Mouse (Mus musculus): ENCODE results near the gene Ntm. TPM values are rescaled to one million over a fixed set of nuclear protein-coding genes. Genes with fewer than 3 reads are reported as not detected.

The Ntm gene
- polyA plus RNA-seq, 1 experiment from 2014 or later, result 14.1 TPM

DNA sequence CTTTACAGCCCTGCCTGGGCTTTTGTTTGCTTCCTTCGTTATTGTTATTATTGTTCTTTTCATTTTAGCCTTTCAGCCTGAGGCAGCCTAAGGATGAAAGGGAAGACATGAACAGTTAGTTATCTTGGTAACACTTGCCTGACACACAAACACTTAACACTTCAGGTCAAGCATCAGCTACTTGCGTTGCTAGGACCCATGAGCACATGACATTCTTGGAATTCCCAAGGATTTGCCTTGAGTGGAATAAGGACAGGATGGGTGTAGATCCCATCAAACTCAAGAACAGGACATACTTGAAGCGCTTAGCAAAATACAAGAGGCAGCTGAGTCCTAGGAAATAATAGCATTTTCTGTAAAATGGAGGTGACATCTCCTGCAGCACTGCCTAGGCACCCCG, 186.4 kb downstream of the Ntm start:
- 85% methylated on average over 4 of the region's 4 CpGs for WGBS
- Histone ChIP-seq H3K9me3 (ENCODE audit: control insufficient read depth, low read length) (no peaks in the 10 kb centered on the region), H3K4me3 (ENCODE audit: low read depth, low read length) (no peak overlapping the region), H3K27me3 (ENCODE audit: control insufficient read depth, insufficient read depth, low read length) (no peaks in the 10 kb centered on the region), H3K27ac (ENCODE audit: low read depth, low read length) (no peak overlapping the region), H3K4me2 (no peak overlapping the region), H3K9ac (ENCODE audit: low read length) (no peak overlapping the region), H3K4me1 (ENCODE audit: control insufficient read depth, insufficient read depth, low read length) (no peaks in the 10 kb centered on the region), H3K36me3 (ENCODE audit: control insufficient read depth, insufficient read depth, low read length) (no peaks in the 10 kb centered on the region)
- DNase-seq (ENCODE audit: low spot score, missing footprints), result no peak
- ATAC-seq (ENCODE audit: low FRiP score), result no peak

DNA sequence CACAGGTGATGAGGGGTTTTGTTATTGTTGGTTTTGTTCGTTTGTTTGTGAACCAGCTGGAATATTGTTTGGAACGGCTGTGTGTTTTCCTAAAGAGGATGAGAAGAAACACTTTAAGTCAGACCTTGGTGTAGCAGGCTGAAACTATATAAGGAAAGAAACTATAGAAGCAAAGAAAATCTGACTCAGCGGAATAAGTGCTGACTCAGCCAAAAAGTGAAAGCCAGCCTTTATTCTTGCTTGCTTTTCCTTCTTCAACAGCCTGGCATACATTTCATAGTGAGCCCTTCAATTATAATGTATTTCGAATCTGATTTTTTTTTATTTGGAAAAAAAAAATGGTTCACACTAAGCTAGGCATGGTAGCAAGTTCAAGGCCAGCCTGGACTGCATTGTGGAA, 186.9 kb downstream of the Ntm start:
- no peak overlapping the region for H3K27ac ChIP-seq (ENCODE audit: low read depth, low read length)
- no peak overlapping the region for H3K4me2 ChIP-seq
- no peaks in the 10 kb centered on the region for H3K9me3 ChIP-seq (ENCODE audit: control insufficient read depth, low read length)
- no peak overlapping the region for H3K9ac ChIP-seq (ENCODE audit: low read length)
- ATAC-seq (ENCODE audit: low FRiP score), result no peak
- H3K36me3 ChIP-seq (ENCODE audit: control insufficient read depth, insufficient read depth, low read length), result no peaks in the 10 kb centered on the region
- 88% methylated on average over 4 of the region's 4 CpGs for WGBS
- H3K4me3 ChIP-seq (ENCODE audit: low read depth, low read length), result no peak overlapping the region
- no peaks in the 10 kb centered on the region for H3K27me3 ChIP-seq (ENCODE audit: control insufficient read depth, insufficient read depth, low read length)
- DNase-seq (ENCODE audit: low spot score, missing footprints), result no peak
- H3K4me1 ChIP-seq (ENCODE audit: control insufficient read depth, insufficient read depth, low read length), result no peaks in the 10 kb centered on the region

DNA sequence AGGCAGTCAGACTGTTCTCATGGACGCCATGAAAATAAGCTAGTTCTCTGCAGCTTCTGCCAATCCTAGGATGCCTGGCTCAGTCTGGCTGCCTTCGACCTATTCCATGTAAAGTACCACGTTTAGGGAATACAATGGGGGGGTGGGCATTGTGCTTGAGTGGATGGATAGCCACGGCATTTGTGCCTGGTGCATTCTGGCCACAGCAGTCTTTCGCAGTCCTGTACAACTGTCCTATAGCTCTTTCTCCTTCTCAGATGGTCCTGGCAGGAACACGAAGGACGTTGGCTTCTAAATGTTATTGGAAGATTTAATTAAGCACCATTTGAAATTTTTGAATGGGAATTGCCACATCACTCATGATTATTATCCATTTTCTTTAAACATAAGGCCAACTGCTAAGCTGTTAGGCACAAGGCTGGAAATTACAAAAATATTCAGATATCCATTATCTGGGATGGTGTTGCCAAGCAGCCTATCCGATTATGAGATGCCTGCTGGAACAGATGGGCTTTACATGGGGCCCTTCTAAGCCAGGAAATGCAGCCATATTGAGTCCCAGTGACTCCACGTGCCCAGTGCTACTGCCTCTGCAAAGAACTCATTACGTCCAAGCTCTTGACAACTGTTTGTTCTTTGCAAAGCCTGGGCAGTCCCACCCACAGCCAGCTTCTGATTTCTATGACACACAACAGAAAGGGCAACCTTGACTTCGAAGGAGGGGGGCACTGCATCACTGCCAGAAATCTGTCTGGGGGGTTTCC, 190.1 kb downstream of the Ntm start:
- WGBS, result 70% methylated on average over 11 of the region's 11 CpGs
- no peaks in the 10 kb centered on the region for H3K36me3 ChIP-seq (ENCODE audit: control insufficient read depth, insufficient read depth, low read length)
- no peak overlapping the region for H3K9ac ChIP-seq (ENCODE audit: low read length)
- ATAC-seq (ENCODE audit: low FRiP score) (no peak), DNase-seq (ENCODE audit: low spot score, missing footprints) (no peak)
- H3K4me2 ChIP-seq, result no peak overlapping the region
- no peaks in the 10 kb centered on the region for H3K9me3 ChIP-seq (ENCODE audit: control insufficient read depth, low read length)
- no peak overlapping the region for H3K4me3 ChIP-seq (ENCODE audit: low read depth, low read length)
- H3K27ac ChIP-seq (ENCODE audit: low read depth, low read length), result no peak overlapping the region
- H3K27me3 ChIP-seq (ENCODE audit: control insufficient read depth, insufficient read depth, low read length), result no peaks in the 10 kb centered on the region
- H3K4me1 ChIP-seq (ENCODE audit: control insufficient read depth, insufficient read depth, low read length), result no peaks in the 10 kb centered on the region

DNA sequence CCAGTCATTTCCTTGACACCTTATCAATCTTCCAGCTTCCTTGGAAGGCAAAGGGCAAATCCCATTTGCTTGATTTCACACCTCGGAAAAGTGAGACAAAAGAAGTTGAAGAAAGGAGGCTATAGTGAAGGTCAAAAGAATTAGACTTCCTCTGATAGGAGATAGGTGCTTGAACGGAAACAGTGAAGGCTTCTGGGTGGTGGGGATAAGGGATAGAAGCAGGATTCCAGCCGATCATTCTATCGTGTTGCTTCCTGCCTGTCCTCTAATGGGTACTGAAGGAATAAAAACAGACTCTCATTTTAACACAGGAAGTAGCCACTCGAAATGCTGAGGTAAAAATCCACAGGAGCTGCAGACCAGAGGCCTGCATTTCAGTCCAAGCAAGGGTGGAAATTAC, 191.1 kb downstream of the Ntm start:
- WGBS, result 51% methylated on average over 5 of the region's 5 CpGs
- no peak overlapping the region for H3K27ac ChIP-seq (ENCODE audit: low read depth, low read length)

DNA sequence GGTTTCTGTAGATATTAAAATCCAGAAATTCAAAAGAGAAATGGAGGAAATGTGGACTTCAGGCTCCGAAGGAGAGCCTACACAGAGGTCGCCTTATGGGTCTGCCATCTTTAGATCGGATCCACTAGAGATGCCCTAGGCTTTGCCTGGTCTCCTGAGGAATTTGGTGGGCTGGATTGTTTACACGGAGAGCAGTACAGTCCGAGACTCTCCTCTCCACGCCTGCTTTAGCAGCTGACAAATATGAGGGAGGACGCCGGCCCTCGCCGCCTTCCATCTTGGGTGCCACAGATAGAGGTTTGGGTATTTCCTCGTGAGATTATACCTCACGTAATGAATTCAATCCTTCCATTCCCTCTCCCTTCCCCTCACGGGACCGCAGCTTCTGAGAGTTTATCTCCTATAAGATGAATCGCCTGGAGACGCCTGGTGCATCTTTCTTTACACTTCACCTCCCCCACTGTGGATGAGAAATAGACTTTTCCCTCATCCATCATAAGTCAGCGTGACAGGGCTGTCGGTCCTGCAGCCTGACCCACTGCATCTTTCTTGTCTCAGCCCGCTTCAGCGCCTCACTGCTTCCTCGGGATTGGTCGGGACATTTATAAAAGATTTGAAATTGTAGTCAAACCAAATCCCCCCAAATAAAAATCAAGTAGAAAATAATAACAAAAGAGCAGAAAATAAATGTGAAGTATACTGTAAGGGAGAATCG, 191.7 kb downstream of the Ntm start:
- ATAC-seq (ENCODE audit: low FRiP score) (no peak), DNase-seq (ENCODE audit: low spot score, missing footprints) (no peak)
- WGBS, result 81% methylated on average over 23 of the region's 23 CpGs
- no peak overlapping the region for H3K27ac ChIP-seq (ENCODE audit: low read depth, low read length)
- H3K9me3 ChIP-seq (ENCODE audit: control insufficient read depth, low read length), result no peaks in the 10 kb centered on the region
- H3K4me2 ChIP-seq, result no peak overlapping the region
- H3K4me3 ChIP-seq (ENCODE audit: low read depth, low read length), result no peak overlapping the region
- no peaks in the 10 kb centered on the region for H3K27me3 ChIP-seq (ENCODE audit: control insufficient read depth, insufficient read depth, low read length)
- no peaks in the 10 kb centered on the region for H3K4me1 ChIP-seq (ENCODE audit: control insufficient read depth, insufficient read depth, low read length)
- H3K36me3 ChIP-seq (ENCODE audit: control insufficient read depth, insufficient read depth, low read length), result no peaks in the 10 kb centered on the region
- no peak overlapping the region for H3K9ac ChIP-seq (ENCODE audit: low read length)

More for the DNA sequence above, 191.1 kb downstream of the Ntm start:
- no peaks in the 10 kb centered on the region for H3K27me3 ChIP-seq (ENCODE audit: control insufficient read depth, insufficient read depth, low read length)
- H3K9me3 ChIP-seq (ENCODE audit: control insufficient read depth, low read length), result no peaks in the 10 kb centered on the region
- no peak overlapping the region for H3K4me2 ChIP-seq
- no peak overlapping the region for H3K9ac ChIP-seq (ENCODE audit: low read length)
- ATAC-seq (ENCODE audit: low FRiP score) (no peak), DNase-seq (ENCODE audit: low spot score, missing footprints) (no peak)
- H3K4me3 ChIP-seq (ENCODE audit: low read depth, low read length), result no peak overlapping the region
- no peaks in the 10 kb centered on the region for H3K4me1 ChIP-seq (ENCODE audit: control insufficient read depth, insufficient read depth, low read length)
- no peaks in the 10 kb centered on the region for H3K36me3 ChIP-seq (ENCODE audit: control insufficient read depth, insufficient read depth, low read length)

DNA sequence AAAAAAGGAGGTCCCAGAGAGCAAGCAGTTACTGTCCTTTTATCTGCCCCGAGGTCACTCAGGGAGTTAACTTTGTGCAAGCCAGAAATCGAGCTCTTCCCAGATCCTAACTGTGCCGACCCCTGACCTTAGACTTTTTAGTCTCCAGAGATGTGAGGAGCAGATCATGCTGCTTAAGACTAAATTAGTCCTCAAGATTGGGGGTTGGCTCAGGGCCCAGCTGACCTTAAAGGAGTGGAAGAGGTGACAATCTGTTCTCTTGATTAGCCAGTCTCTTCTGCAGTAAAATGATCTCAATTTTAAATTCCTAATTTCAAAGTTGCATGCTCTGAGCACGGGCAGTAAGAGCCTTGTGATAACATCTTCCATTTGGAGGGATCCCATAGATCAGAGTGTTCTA, 193.6 kb downstream of the Ntm start:
- DNase-seq (ENCODE audit: low spot score, missing footprints) (no peak), ATAC-seq (ENCODE audit: low FRiP score) (no peak)
- H3K27ac ChIP-seq (ENCODE audit: low read depth, low read length), result no peak overlapping the region
- no peak overlapping the region for H3K4me3 ChIP-seq (ENCODE audit: low read depth, low read length)
- no peak overlapping the region for H3K4me2 ChIP-seq
- H3K9me3 ChIP-seq (ENCODE audit: control insufficient read depth, low read length), result no peaks in the 10 kb centered on the region
- no peaks in the 10 kb centered on the region for H3K36me3 ChIP-seq (ENCODE audit: control insufficient read depth, insufficient read depth, low read length)
- WGBS, result 45% methylated on average over 4 of the region's 4 CpGs
- no peaks in the 10 kb centered on the region for H3K27me3 ChIP-seq (ENCODE audit: control insufficient read depth, insufficient read depth, low read length)
- H3K9ac ChIP-seq (ENCODE audit: low read length), result no peak overlapping the region
- no peaks in the 10 kb centered on the region for H3K4me1 ChIP-seq (ENCODE audit: control insufficient read depth, insufficient read depth, low read length)

DNA sequence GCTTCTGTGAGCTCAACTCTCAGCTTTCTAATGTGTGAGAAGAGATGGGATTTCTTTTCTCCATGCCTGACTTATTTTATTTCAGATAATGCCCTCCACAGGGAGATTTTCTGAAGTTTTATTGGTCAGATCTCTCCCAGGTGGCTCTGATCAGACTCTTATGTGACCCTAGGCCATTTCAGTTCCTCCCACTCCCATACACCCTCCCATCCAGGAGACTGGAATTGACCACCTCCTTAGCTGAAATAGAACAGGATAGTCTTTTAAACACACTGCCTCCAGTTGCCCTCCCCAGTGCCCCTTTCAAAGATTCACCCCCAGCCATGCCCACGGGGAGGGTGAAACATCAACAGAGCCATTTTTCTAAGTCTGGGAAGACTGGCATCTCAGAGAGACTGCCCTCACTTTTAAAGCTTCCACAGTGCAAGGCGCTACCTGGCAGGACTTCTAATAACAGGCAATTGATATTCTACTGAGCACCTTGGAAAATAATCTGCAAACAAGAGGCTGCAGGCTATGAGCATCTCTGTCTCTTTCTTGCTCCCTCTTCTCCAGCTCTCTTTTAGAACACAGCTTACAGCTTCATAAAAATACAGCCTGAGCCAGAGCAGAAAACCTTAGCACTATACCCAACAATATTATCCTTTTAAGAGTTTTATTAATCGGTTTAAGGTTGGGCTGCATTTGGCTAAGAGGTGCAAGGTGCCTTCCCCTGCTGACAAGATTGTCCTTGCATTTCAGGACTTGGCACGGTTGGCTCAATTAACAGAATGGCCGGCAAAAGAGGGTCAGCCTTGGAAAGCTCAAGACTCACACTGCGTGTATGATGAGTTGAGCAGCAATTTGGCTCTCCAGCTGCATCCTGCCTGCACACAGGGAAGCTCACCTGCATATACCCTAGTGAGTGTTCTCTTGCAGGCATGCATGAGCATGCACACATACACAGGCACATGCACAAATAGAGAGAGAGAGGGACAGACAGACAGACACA, 196.7 kb downstream of the Ntm start:
- no peak overlapping the region for H3K9ac ChIP-seq (ENCODE audit: low read length)
- peaks cover 7% of the 10 kb centered on the region; the same call in 1 of the 2 replicates for H3K4me1 ChIP-seq (ENCODE audit: control insufficient read depth, insufficient read depth, low read length)
- no peaks in the 10 kb centered on the region for H3K9me3 ChIP-seq (ENCODE audit: control insufficient read depth, low read length)
- no peaks in the 10 kb centered on the region for H3K27me3 ChIP-seq (ENCODE audit: control insufficient read depth, insufficient read depth, low read length)
- WGBS, result 77% methylated on average over 6 of the region's 6 CpGs
- DNase-seq (ENCODE audit: low spot score, missing footprints), result no peak
- H3K36me3 ChIP-seq (ENCODE audit: control insufficient read depth, insufficient read depth, low read length), result no peaks in the 10 kb centered on the region
- no peak overlapping the region for H3K27ac ChIP-seq (ENCODE audit: low read depth, low read length)
- H3K4me3 ChIP-seq (ENCODE audit: low read depth, low read length), result no peak overlapping the region
- no peak for ATAC-seq (ENCODE audit: low FRiP score)
- H3K4me2 ChIP-seq, result no peak overlapping the region

DNA sequence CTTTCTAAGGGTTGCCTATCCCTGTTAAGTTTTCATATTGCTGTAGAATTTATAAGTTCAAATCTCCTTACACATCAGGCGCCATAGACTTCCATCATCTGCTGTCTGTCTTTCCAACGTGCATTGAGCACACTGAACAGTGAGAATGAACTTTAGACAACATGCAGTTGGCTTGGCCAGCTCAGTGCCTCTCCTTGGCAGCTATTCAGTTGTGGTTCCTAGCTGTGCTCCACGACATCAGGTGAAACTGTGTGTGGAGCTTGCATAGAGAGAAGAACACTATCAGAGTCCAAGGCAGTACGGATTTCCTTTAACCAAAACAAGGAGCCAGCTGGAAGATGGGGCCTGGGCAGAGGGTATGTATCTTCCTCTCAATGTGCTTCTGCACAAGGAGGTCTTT, 199.6 kb downstream of the Ntm start:
- Histone ChIP-seq H3K27ac (ENCODE audit: low read depth, low read length) (no peak overlapping the region), H3K36me3 (ENCODE audit: control insufficient read depth, insufficient read depth, low read length) (no peaks in the 10 kb centered on the region), H3K4me1 (ENCODE audit: control insufficient read depth, insufficient read depth, low read length) (peaks cover 7% of the 10 kb centered on the region; the same call in 1 of the 2 replicates), H3K9ac (ENCODE audit: low read length) (no peak overlapping the region), H3K9me3 (ENCODE audit: control insufficient read depth, low read length) (no peaks in the 10 kb centered on the region), H3K4me2 (no peak overlapping the region), H3K4me3 (ENCODE audit: low read depth, low read length) (no peak overlapping the region), H3K27me3 (ENCODE audit: control insufficient read depth, insufficient read depth, low read length) (no peaks in the 10 kb centered on the region)
- 91% methylated on average over 4 of the region's 4 CpGs for WGBS
- DNase-seq (ENCODE audit: low spot score, missing footprints), result no peak
- ATAC-seq (ENCODE audit: low FRiP score), result no peak
